Mouse (Mus musculus) liver, adult 2 months (tissue): Measurements from ENCODE around the gene Tcstv3.
"Not testable (repeated sequence)": the region's sequence is repeated elsewhere in the genome, so short reads cannot be mapped to it uniquely, and the experiment has no call there.

Experiments
- CTCF ChIP-seq: fragments of 200-500 bp; IDR thresholded peaks from 2 replicates; pipeline ENCODE4 v1.5.1; 2011; ENCODE audit warnings: low read depth, low read length, control low read depth
- POLR2A ChIP-seq: fragments of 200-500 bp; IDR thresholded peaks from 2 replicates; pipeline ENCODE4 v1.6.1; 2011; ENCODE audit warnings: low read length, control low read depth; ENCODE audit not compliant: insufficient read depth; ENCODE audit errors: extremely low read depth

GRCm38 (mm10) chr13:120277837-120278236 is 38.8 kb upstream of the Tcstv3 start:
- TF ChIP-seq POLR2A, CTCF: not testable (repeated sequence)
